Mouse (Mus musculus) liver, embryonic 16.5 days (tissue): ENCODE results near the gene Gm20917. TPM values are rescaled to one million over a fixed set of nuclear protein-coding genes. Genes with fewer than 3 reads are reported as not detected.
"Not testable (repeated sequence)": the region's sequence is repeated elsewhere in the genome, so short reads cannot be mapped to it uniquely, and the experiment has no call there.

Source experiments
- ATAC-seq: fragments of 200-750 bp; cut with Nextera tagmentation; 2 replicates; pipeline ENCODE4 v1.8.0; 2017; ENCODE audit warnings: low read depth, mild to moderate bottlenecking, moderate number of reproducible peaks, moderate library complexity
- H3K27ac ChIP-seq: fragments of 300-500 bp; sonication (generic); 2 replicates; pipeline ENCODE4 v1.5.1; 2014; ENCODE audit warnings: mild to moderate bottlenecking, low read length
- H3K27me3 ChIP-seq: fragments of 300-500 bp; sonication (generic); 2 replicates; pipeline ENCODE4 v1.6.1; 2014; ENCODE audit warnings: low read depth, low read length, mixed read lengths; ENCODE audit not compliant: control insufficient read depth, insufficient read depth
- H3K36me3 ChIP-seq: fragments of 300-500 bp; sonication (generic); 2 replicates; pipeline ENCODE4 v1.6.1; 2014; ENCODE audit warnings: mild to moderate bottlenecking; ENCODE audit not compliant: control insufficient read depth, insufficient read depth
- H3K4me1 ChIP-seq: fragments of 300-500 bp; sonication (generic); 2 replicates; pipeline ENCODE4 v1.6.1; 2014; ENCODE audit warnings: low read depth, low read length, mixed read lengths; ENCODE audit not compliant: control insufficient read depth
- H3K4me2 ChIP-seq: fragments of 300-500 bp; sonication (generic); 2 replicates; pipeline ENCODE4 v1.6.1; 2014; ENCODE audit warnings: low read depth, low read length, mixed read lengths
- H3K4me3 ChIP-seq: fragments of 300-500 bp; sonication (generic); 2 replicates; pipeline ENCODE4 v1.5.1; 2014; ENCODE audit warnings: low read depth, mild to moderate bottlenecking, low read length
- H3K9ac ChIP-seq: fragments of 300-500 bp; sonication (generic); 2 replicates; pipeline ENCODE4 v1.6.1; 2014; ENCODE audit warnings: low read depth, low read length
- H3K9me3 ChIP-seq: fragments of 300-500 bp; sonication (generic); replicated peaks from 2 replicates; pipeline ENCODE4 v1.6.1; 2016; ENCODE audit warnings: low read length; ENCODE audit not compliant: control insufficient read depth
- WGBS: fragments of 180-500 bp; shearing (Covaris S2); extraction: QIAGEN DNeasy Blood & Tissue Kit; methylation state at CpG from one replicate; pipeline ENCODE4 v1.1.7; 2014; ENCODE audit not compliant: insufficient replicate concordance; 5-methylcytosine and 5-hydroxymethylcytosine counted together
- polyA plus RNA-seq: library from polyadenylated mRNA; unstranded; fragments of >200 nt; fragmentation: Nextera tagmentation; extraction: Ambion mirVana; gene quantifications from 2 replicates; pipeline ENCODE4 v1.2.1, GENCODE M21; 2015

Gm20917 gene
- polyA plus RNA-seq = not detected in 2 replicates

DNA sequence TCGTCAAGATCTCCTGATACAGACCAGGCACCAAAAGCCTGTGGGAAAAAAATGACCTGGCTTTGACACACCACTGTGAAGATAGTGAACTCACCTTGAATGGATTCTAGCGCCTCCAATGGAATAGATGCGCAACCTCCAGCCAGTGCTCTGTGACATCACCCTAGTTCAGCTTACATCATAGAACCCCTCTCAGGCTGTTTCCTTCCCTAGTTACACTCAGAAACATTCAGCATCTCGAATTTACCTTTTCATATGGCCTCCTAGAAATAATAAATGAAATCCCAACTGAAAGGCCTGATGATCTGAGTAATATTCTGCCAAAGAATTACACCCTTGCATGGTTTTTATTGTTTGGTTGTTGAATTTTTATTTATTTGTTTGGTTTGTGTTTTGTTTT lies at the start of gene Gm20917:
Gene Gm20917 (minus strand): TSS at position 101 of the 400 bp plus-strand sequence.
- H3K4me3 ChIP-seq, H3K27ac ChIP-seq, H3K27me3 ChIP-seq, H3K4me1 ChIP-seq, H3K9me3 ChIP-seq, H3K9ac ChIP-seq, H3K36me3 ChIP-seq, ATAC-seq, H3K4me2 ChIP-seq: not testable (repeated sequence)
- WGBS = no CpG with 5 or more reads among the region's 4 CpGs

Other genes starting within 250 kb of the Gm20917 start
- not detected in 2 replicates for gene Gm20916, start 168.4 kb upstream of the Gm20917 start, polyA plus RNA-seq